Mouse (Mus musculus): ENCODE measurements around the gene Fign. TPM values are rescaled to one million over a fixed set of nuclear protein-coding genes. Genes with fewer than 3 reads are reported as not detected.

Fign gene
- polyA plus RNA-seq (2015; fragmentation: Nextera tagmentation; extraction: Ambion mirVana) = 3.9 and 5.4 TPM in 2 replicates

DNA sequence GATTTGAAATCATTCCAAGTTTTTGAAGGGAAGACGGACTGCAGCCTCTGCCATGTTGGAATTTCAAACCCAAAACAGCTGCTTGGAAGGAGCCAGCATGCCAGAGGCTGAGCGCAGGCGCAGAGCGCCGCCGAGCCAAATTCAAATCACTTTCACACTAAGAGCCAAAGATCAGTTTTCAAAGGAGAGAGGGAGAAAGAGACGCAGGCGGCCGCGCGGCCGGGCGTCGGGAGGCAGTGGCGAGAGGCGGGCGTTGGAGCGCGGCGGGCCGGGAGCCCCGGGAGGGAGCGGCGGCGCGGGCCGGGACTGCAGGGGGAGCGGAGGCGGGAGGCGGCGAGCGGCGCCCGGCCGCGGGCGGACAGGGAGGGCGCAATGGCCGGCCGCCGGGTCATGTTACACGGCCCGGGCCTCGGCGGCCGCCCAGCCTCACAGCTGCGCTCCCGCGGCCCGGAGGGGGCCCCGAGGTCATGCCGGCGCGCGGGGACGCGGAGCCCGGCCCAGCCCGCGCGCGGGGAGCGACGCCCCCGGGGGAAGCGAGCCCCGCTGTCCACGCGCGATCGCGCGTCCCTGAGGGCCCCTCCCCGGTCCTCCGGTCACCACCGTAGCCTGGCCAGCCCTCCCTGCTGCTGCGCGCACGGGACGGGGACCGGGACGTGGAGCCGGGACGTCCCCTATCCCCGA is at the start of gene Fign:
Fign (minus strand) TSS at position 102 of the 681 bp plus-strand sequence.
- Histone ChIP-seq H3K9me3 (no peaks in the 10 kb centered on the region), H3K4me2 (peak within 1 kb of the TSS; percentile 78), H3K27me3 (peaks cover under 1% of the 10 kb centered on the region; the same call in 1 of the 2 replicates), H3K9ac (peak within 1 kb of the TSS; percentile 92), H3K36me3 (no peaks in the 10 kb centered on the region), H3K27ac (peak within 1 kb of the TSS; percentile 94), H3K4me3 (peak within 1 kb of the TSS; percentile 73), H3K4me1 (peaks cover 13% of the 10 kb centered on the region)
- WGBS = under 1% methylated on average over 66 of the region's 85 CpGs
- peak; percentile 79 for ATAC-seq (ENCODE audit: insufficient number of reproducible peaks, insufficient read depth, low FRiP score, low TSS enrichment, low read depth)

DNA sequence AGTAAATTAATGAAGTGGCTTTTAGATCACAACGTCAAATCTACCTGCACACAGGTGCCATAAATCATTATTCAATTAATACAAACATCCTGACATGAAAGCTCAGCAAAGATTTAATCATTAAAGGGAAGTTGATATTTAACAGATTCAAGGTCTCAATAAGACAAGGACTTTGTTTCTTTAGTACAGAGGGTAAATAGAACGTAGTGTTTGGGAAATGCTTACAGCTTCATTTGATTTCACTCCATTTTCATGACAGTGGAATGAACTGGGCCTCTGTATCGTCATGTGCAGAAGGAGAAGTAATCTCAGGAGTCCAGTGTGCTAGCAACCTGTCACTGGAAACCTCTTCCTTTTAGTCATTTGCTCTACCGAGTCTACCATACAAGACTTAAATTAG is 35.8 kb upstream of the Fign start:
- H3K4me3 ChIP-seq = no peak overlapping the region
- no peaks in the 10 kb centered on the region for H3K36me3 ChIP-seq
- no peaks in the 10 kb centered on the region for H3K4me1 ChIP-seq
- H3K4me2 ChIP-seq = no peak overlapping the region
- H3K27me3 ChIP-seq = no peaks in the 10 kb centered on the region
- no peaks in the 10 kb centered on the region for H3K9me3 ChIP-seq
- H3K9ac ChIP-seq = no peak overlapping the region
- no peak overlapping the region for H3K27ac ChIP-seq
- WGBS = 75% methylated on average over 4 of the region's 4 CpGs
- ATAC-seq (ENCODE audit: insufficient number of reproducible peaks, insufficient read depth, low FRiP score, low TSS enrichment, low read depth) = no peak

DNA sequence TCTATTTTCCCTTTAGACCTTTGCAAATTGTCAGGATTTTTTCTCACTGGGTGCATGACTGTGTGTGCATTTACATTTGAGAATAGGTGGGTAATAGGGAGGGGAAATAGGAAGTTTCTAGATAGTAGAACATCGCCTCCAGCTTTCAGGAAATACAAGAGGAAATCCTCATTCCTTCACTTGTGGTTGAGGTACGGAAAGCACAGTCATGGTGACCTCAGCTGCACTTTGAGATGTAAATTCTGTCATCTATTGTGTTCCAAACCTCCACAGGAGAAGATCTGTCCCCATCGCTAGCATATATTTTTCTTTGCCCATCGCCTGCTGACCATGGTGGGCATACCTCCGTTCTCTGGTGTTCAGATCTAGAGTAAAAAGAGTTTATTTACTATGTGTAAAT is 22.7 kb upstream of the Fign start:
- Histone ChIP-seq H3K27ac (no peak overlapping the region), H3K4me3 (no peak overlapping the region), H3K4me1 (no peaks in the 10 kb centered on the region), H3K9me3 (no peaks in the 10 kb centered on the region), H3K9ac (no peak overlapping the region), H3K27me3 (no peaks in the 10 kb centered on the region), H3K36me3 (no peaks in the 10 kb centered on the region), H3K4me2 (no peak overlapping the region)
- ATAC-seq (ENCODE audit: insufficient number of reproducible peaks, insufficient read depth, low FRiP score, low TSS enrichment, low read depth) = no peak
- 88% methylated on average over 5 of the region's 5 CpGs for WGBS

DNA sequence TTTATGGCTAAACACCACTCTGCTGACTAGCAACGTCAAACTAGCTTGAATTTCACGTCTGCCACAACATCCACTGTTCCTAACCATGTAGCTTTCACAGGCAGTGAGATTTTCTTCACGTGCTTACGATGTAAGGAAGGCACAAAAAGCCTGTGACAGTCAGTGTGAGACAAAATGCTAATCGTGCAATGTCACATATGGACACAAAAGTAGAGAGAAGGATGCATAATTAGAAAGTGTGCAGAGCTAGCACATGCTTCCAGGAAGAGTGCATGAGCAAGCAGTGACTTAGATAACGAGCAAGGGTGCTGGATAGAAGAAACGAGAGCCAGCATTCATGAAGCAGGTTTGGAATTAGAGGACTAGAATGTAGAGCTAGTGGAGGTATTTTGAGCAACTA is 18.8 kb upstream of the Fign start:
- Histone ChIP-seq H3K36me3 (no peaks in the 10 kb centered on the region), H3K27me3 (no peaks in the 10 kb centered on the region), H3K9me3 (no peaks in the 10 kb centered on the region), H3K4me1 (no peaks in the 10 kb centered on the region), H3K4me3 (no peak overlapping the region), H3K4me2 (no peak overlapping the region), H3K27ac (no peak overlapping the region), H3K9ac (no peak overlapping the region)
- ATAC-seq (ENCODE audit: insufficient number of reproducible peaks, insufficient read depth, low FRiP score, low TSS enrichment, low read depth) = no peak
- 70% methylated on average over 7 of the region's 7 CpGs for WGBS

DNA sequence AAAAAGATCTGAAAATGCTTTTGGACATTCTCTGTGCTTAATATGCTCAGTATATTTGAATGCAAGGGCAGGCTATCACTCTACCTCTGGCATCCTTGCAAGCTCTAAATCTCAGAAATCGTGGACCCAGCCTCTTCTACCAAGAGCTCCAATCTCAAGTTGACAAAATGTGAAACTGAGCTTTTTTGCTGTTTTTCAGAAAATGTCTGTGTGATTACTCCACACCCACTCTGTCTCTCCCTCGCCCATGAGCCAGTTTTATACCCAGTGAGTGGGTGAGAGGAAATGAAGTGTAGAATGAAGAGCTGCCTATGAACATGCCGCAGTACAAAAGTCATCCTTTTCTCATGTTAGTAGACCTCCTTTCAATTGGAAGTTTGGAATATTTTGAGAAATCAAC is 13.3 kb upstream of the Fign start:
- no peaks in the 10 kb centered on the region for H3K4me1 ChIP-seq
- H3K27me3 ChIP-seq = no peaks in the 10 kb centered on the region
- H3K9me3 ChIP-seq = no peaks in the 10 kb centered on the region
- no peak overlapping the region for H3K4me2 ChIP-seq
- H3K27ac ChIP-seq = no peak overlapping the region
- no peak overlapping the region for H3K4me3 ChIP-seq
- 89% methylated on average over 3 of the region's 3 CpGs for WGBS
- no peak overlapping the region for H3K9ac ChIP-seq
- H3K36me3 ChIP-seq = no peaks in the 10 kb centered on the region
- no peak for ATAC-seq (ENCODE audit: insufficient number of reproducible peaks, insufficient read depth, low FRiP score, low TSS enrichment, low read depth)

DNA sequence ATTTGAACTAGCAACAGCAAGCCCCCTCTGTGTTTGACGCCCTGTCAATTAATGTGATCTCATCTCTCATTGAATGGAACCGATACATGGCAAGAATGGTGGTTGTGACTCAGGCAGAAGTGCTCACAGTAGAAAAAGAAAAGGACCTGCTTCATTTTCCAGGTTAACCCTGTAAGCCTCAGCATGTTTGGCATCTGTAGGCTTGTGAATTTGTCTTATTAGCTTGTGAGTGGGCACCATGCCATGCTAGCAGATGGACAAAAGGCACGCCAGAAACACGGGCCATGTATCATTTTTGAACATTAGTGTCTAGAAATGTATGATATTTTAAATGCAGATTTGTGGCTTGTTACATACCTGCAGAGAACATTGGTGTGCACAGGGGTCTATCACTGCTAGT is 12.0 kb upstream of the Fign start:
- ATAC-seq (ENCODE audit: insufficient number of reproducible peaks, insufficient read depth, low FRiP score, low TSS enrichment, low read depth) = no peak
- Histone ChIP-seq H3K4me3 (no peak overlapping the region), H3K4me1 (no peaks in the 10 kb centered on the region), H3K9me3 (no peaks in the 10 kb centered on the region), H3K27ac (no peak overlapping the region), H3K4me2 (no peak overlapping the region), H3K27me3 (no peaks in the 10 kb centered on the region), H3K9ac (no peak overlapping the region), H3K36me3 (no peaks in the 10 kb centered on the region)
- whole genome bisulfite sequencing = 83% methylated on average over 4 of the region's 4 CpGs

DNA sequence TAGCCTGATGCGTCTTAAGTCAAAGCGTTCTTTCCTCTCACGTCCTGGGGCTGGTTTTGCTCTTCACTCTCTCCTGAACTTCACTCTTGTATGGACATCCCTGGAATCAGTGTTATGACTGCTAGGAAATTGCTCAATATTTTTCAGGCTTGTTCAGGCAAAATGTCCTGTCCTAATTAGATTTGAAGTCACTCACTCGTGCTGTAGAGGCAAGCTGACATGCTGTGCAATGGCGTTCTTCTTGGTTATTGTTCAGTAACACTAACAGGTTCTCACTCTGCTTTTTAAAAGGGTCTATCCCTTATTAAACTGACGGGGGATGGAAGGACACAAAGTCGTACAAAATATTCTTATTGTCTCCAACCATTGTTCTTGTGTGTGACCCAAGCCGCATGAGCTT is 10.2 kb upstream of the Fign start:
- WGBS = 74% methylated on average over 8 of the region's 8 CpGs
- Histone ChIP-seq H3K9me3 (no peaks in the 10 kb centered on the region), H3K4me2 (no peak overlapping the region), H3K9ac (no peak overlapping the region), H3K4me3 (no peak overlapping the region), H3K27me3 (no peaks in the 10 kb centered on the region), H3K36me3 (no peaks in the 10 kb centered on the region), H3K27ac (no peak overlapping the region), H3K4me1 (no peaks in the 10 kb centered on the region)
- ATAC-seq (ENCODE audit: insufficient number of reproducible peaks, insufficient read depth, low FRiP score, low TSS enrichment, low read depth) = no peak

DNA sequence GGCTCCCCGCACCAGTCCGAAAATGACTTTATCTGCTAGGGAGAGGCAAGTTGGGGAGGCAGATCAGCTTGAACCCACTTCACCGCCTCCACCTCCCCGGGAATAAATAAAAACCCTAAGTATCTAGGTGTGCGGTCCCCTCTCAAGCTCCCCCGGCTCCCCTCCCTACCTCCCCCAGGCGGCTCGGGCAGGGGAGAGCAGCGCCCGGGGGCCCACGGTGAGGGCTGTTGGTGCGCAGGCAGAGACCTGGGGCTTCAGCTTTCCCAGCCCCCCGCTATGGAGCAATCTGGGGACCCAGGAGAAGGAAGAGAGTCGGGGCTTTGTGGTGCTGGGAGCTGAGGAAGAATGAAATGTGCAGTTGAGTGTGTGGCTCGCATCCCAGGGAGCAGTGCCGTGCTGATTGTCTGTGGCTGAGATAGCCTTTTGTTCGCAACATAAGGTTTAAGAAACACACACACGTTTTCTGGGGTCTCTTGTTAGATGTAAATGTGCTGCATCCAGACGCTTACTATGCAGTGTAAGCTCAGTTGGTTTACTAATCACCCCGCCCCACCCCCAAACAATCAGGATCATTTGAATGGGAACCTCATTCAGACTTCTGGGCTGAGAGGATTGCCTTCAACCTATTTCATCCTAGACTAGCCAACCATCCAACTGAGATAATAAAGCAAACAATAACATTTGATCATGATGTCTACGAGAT is 931 bp upstream of the Fign start:
- H3K27ac ChIP-seq = peak overlapping the region; percentile 94
- no peaks in the 10 kb centered on the region for H3K36me3 ChIP-seq
- 4% methylated on average over 21 of the region's 21 CpGs for WGBS
- peak; percentile 80 for ATAC-seq (ENCODE audit: insufficient number of reproducible peaks, insufficient read depth, low FRiP score, low TSS enrichment, low read depth)
- peak overlapping the region; percentile 92 for H3K9ac ChIP-seq
- peaks cover 13% of the 10 kb centered on the region for H3K4me1 ChIP-seq
- H3K4me2 ChIP-seq = peak overlapping the region; percentile 78
- no peaks in the 10 kb centered on the region for H3K27me3 ChIP-seq
- peak overlapping the region; percentile 73 for H3K4me3 ChIP-seq
- H3K9me3 ChIP-seq = no peaks in the 10 kb centered on the region

DNA sequence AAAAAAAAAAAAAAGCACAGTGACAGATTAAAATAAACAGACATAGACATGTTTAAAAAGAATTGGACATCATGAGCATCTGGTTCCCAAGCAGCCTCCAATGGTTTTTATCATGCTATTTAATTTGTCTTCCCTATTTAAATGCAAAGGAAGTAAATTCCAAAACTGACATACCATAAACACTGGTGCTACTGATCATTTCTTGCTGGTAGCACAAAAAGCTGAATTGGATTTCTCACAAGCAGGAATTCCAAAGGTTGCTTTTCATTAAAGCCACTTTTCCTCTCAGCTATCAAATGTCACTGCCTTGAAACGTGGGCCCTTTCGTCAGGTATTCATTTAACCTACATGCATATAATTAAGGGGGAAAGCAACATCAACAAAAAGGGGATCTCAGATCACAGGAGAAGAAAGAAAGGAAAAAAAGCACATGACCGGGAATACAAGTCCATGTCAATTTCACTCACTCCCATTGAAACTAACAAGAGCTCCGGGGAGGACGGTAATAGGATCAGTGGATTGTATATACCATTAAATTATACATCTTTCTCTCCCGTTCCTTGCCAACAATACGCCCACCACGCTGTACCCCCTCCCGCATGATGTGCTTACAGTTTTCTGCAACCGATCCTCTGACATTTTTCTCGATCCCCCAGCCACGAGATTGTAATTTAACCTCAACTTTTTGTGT is 972 bp downstream of the Fign start:
- Histone ChIP-seq H3K9me3 (no peaks in the 10 kb centered on the region), H3K27me3 (peaks cover 4% of the 10 kb centered on the region; the same call in 1 of the 2 replicates), H3K4me2 (peak overlapping the region; percentile 78), H3K4me3 (peak overlapping the region; percentile 73), H3K36me3 (no peaks in the 10 kb centered on the region), H3K4me1 (peaks cover 13% of the 10 kb centered on the region), H3K9ac (peak overlapping the region; percentile 53; the same call in 1 of the 2 replicates), H3K27ac (0 out of 2 replicates have a peak overlapping the region, but pooled peaks have one; percentile 94)
- ATAC-seq (ENCODE audit: insufficient number of reproducible peaks, insufficient read depth, low FRiP score, low TSS enrichment, low read depth) = no peak; the same call in 1 of the 2 replicates
- under 1% methylated on average over 12 of the region's 12 CpGs for WGBS

DNA sequence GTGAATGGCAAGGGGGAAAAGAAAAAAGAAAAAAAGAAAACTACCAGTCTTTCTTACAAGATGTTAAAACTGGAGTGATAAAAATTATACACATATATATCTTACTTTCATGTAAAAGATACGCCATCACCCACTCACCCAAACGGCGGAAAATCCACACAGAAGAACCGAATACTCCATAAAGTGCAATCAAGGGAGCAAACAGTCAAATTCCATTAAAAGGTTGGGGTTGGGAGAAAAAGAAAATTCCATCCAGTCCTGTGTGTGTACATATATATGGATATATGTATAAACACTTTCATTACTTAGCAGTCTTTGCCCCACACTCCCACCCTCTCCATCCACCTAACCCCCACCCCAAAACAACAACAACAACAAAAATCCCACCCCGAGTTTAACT is 1.7 kb downstream of the Fign start:
- Histone ChIP-seq H3K36me3 (no peaks in the 10 kb centered on the region), H3K4me3 (peak overlapping the region; percentile 73), H3K9me3 (no peaks in the 10 kb centered on the region), H3K9ac (no peak overlapping the region), H3K27ac (no peak overlapping the region), H3K27me3 (peaks cover 4% of the 10 kb centered on the region; the same call in 1 of the 2 replicates), H3K4me2 (peak overlapping the region; percentile 78), H3K4me1 (peaks cover 13% of the 10 kb centered on the region)
- no peak for ATAC-seq (ENCODE audit: insufficient number of reproducible peaks, insufficient read depth, low FRiP score, low TSS enrichment, low read depth)
- WGBS = 12% methylated on average over 5 of the region's 5 CpGs

DNA sequence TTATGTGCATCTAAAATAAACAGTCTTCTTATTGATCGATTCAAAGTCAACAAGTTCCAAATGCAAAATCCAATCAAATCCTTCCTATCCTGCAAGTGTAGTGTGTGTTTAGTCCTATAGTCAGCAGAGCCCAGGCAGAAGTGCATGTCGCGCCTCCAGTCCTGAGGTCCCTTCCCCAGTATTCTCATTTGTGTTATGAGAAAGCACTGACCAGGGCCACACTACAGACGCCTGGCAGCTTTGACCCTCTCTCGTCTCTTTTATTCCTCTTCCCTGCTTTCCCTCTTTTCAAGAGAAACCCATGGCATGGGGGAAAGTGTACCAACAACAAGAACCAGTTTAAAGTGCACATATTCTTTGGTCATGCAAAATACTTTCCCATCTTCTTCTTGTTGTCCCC is 2.3 kb downstream of the Fign start:
- ATAC-seq (ENCODE audit: insufficient number of reproducible peaks, insufficient read depth, low FRiP score, low TSS enrichment, low read depth) = no peak
- peak overlapping the region; percentile 22 for H3K4me3 ChIP-seq
- WGBS = 24% methylated on average over 5 of the region's 5 CpGs

More for the DNA sequence above, 2.3 kb downstream of the Fign start:
- Histone ChIP-seq H3K27ac (no peak overlapping the region), H3K4me2 (peak overlapping the region; percentile 78), H3K4me1 (peaks cover 13% of the 10 kb centered on the region), H3K9ac (peak overlapping the region; percentile 56), H3K36me3 (no peaks in the 10 kb centered on the region), H3K9me3 (no peaks in the 10 kb centered on the region), H3K27me3 (peaks cover 4% of the 10 kb centered on the region; the same call in 1 of the 2 replicates)
